Mouse (Mus musculus) Patski (cell line): ENCODE results near the gene Adgrb2. TPM values are rescaled to one million over a fixed set of nuclear protein-coding genes. Genes with fewer than 3 reads are reported as not detected.

Experiments
- ATAC-seq: fragments of 100-300 bp; one replicate; pipeline ENCODE4 v1.8.0; 2021
- CTCF ChIA-PET: fragments of 350-600 bp; sonication (Branson Sonifier 250); formaldehyde crosslinking; loops from one replicate; lab custom pipeline; 2022; ENCODE audit warnings: inconsistent platforms; lab: Charles Lee
- POLR2A ChIA-PET: fragments of 350-600 bp; sonication (Branson Sonifier 250); formaldehyde crosslinking; loops from one replicate; lab custom pipeline; 2022; ENCODE audit warnings: antibody characterized with exemption, inconsistent platforms; lab: Charles Lee
- DNase-seq: peaks from one replicate; pipeline ENCODE4 v3.0.0-alpha.2; 2011; ENCODE audit warnings: low read depth, low spot score
- H3K27me3 ChIP-seq: fragments of 371-371 bp; one replicate; pipeline ENCODE4 v1.5.1; 2021
- CTCF ChIP-seq: fragments of 100-300 bp; IDR thresholded peaks from one replicate; pipeline ENCODE4 v1.5.1; 2021
- in situ Hi-C: fragments of 300-500 bp; cut with MboI; formaldehyde crosslinking; loops from 3 replicates; pipeline ENCODE4 v1.11.1; 2018; ENCODE audit warnings: low pct_unique_long_range_greater_than_20kb, mixed read lengths
- polyA plus RNA-seq: library from polyadenylated mRNA; unstranded; gene quantifications from one replicate; pipeline ENCODE4 v1.2.3, GENCODE M21; 2021

Adgrb2 gene
- polyA plus RNA-seq, result 3.4 TPM

- POLR2A ChIA-PET, result no interaction called here
- TF ChIP-seq CTCF, result no peak
- in situ Hi-C loops, result no loop called here
- no peaks in the 10 kb centered on the region for H3K27me3 ChIP-seq
- no peak for ATAC-seq
- DNase-seq, result no peak
- CTCF ChIA-PET, result no interaction called here
Measured at GRCm38 (mm10) chr4:129984421-129985061, at the start of gene Adgrb2. TSS of gene Adgrb2 (plus strand) at chr4:129984870.

GRCm38 (mm10) chr4:129951359-129951821 is 33.3 kb upstream of the Adgrb2 start:
- CTCF ChIA-PET, result no interaction called here
- DNase-seq (no peak), ATAC-seq (no peak)
- H3K27me3 ChIP-seq, result no peaks in the 10 kb centered on the region
- POLR2A ChIA-PET, result no interaction called here
- in situ Hi-C loops, result no loop called here
- TF ChIP-seq CTCF, result no peak

- H3K27me3 ChIP-seq, result no peaks in the 10 kb centered on the region
- DNase-seq, result no peak
- ChIA-PET POLR2A (no interaction called here), CTCF (no interaction called here)
- TF ChIP-seq CTCF, result no peak
- no peak for ATAC-seq
- in situ Hi-C loops, result no loop called here
Measured at GRCm38 (mm10) chr4:129952241-129952810, 32.3 kb upstream of the Adgrb2 start.

- no peaks in the 10 kb centered on the region for H3K27me3 ChIP-seq
- in situ Hi-C loops, result no loop called here
- TF ChIP-seq CTCF, result no peak
- POLR2A ChIA-PET, result interaction anchor here (0.7 kb wide), 1 partner anchor 9 kb away, joined by 4 read pairs; no protein-coding TSS in a partner anchor
- CTCF ChIA-PET, result interaction anchor here (1.6 to 1.9 kb wide), 2 partner anchors 17 to 22 kb away, joined by 3 to 4 read pairs; no protein-coding TSS in a partner anchor
- ATAC-seq (no peak), DNase-seq (no peak)
Measured at GRCm38 (mm10) chr4:129954527-129954926, 30.1 kb upstream of the Adgrb2 start.

DNA sequence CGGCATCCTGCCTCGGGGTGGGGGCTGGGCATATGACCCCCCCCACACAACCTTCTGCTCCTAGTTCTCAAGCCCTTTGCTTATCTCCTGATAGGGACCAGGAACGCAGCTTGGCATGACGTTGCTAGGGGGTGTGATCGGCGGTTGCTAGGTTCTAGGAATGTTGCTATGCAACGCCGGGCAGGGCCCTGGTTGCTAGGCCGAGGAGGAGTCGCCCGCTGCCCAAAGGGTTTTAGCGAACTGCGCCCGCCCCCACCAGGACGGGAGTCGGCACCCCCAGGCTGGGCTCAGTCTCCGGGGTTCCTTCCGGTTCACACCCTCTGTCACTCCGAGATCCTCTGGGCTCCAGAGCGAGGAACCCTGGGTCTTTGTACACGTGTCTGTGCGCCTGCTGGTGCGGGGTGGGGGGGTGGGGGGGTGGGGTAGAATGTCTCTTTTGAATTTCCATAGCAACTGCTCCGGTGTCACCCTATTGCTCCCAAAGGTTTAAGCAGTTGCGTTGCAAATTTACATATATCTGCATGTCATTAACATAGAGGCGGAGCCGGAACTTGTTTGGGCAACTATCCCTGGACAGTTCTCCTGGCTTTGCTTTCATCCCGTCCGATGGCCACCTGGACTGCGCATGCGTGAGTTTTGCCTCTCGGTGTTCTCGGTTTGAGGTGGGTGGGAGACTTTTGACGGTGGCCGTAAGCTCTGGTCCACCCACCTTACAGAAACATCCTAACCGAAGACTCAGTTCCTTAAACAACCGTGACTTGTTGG is 24.3 kb upstream of the Adgrb2 start:
- TF ChIP-seq CTCF, result no peak
- in situ Hi-C loops, result loop anchor here (5.0 kb wide), 2 partner anchors 132 to 227 kb away; no protein-coding TSS in a partner anchor
- ChIA-PET CTCF (interaction anchor here (0.8 to 2.2 kb wide), 5 partner anchors 65 to 227 kb away, joined by 3 to 11 read pairs (median 4); no protein-coding TSS in a partner anchor), POLR2A (interaction anchor here (0.6 kb wide), 1 partner anchor 152 kb away, joined by 3 read pairs; no protein-coding TSS in a partner anchor)
- ATAC-seq (peak; percentile 57), DNase-seq (no peak)
- H3K27me3 ChIP-seq, result no peaks in the 10 kb centered on the region

DNA sequence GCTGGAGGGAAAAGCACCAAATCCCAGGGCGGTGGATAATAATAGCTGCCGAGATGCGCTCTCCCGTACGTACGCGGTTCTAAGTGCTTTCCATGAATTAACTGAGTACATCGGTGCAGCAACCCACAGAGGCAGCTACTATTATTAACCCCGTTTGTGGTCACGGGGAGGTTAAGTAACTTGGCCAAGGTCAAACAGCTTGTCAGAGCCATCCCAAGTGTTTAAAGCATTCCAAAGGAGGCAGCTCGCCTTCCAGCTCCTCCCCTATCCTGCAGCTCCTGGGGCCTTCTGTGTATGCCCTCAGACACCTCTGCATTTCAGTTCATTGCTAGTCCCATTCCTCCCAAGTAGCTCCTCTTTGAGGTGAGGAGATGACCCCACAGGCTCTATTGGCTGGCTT is 19.4 kb upstream of the Adgrb2 start:
- DNase-seq (no peak), ATAC-seq (no peak)
- ChIA-PET POLR2A (no interaction called here), CTCF (interaction anchor here (0.6 to 0.8 kb wide), 2 partner anchors 16 to 24 kb away, joined by 3 read pairs; no protein-coding TSS in a partner anchor)
- TF ChIP-seq CTCF, result no peak
- in situ Hi-C loops, result no loop called here
- no peaks in the 10 kb centered on the region for H3K27me3 ChIP-seq

- no peak for ATAC-seq
- H3K27me3 ChIP-seq, result no peaks in the 10 kb centered on the region
- DNase-seq, result no peak
- ChIA-PET POLR2A (no interaction called here), CTCF (no interaction called here)
- no peak for TF ChIP-seq CTCF
- in situ Hi-C loops, result no loop called here
Measured at GRCm38 (mm10) chr4:129966201-129966600, 18.5 kb upstream of the Adgrb2 start.

GRCm38 (mm10) chr4:129967024-129968014 is 17.4 kb upstream of the Adgrb2 start:
- ATAC-seq (no peak), DNase-seq (no peak)
- POLR2A ChIA-PET, result no interaction called here
- H3K27me3 ChIP-seq, result no peaks in the 10 kb centered on the region
- CTCF ChIA-PET, result no interaction called here
- TF ChIP-seq CTCF, result no peak
- in situ Hi-C loops, result no loop called here

DNA sequence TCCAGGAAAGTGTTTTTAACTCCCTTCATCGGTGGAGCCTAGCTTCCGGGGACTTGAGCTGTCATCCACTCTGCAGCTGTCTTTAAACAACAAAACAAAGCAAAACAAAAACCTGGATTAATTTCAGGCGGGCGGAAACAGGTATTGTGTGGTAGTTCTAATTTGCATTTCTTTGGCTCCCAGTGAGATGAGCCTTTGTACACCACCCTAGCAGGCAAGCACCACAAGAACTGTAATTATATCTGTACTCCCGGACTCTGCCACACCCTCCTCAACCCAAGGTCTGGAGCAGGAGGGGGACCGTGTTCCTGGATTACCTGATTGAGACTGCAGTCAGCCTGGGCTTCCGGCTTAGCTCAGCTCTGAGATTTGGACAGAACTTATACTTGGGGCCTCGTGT is 14.5 kb upstream of the Adgrb2 start:
- ATAC-seq, result no peak

DNA sequence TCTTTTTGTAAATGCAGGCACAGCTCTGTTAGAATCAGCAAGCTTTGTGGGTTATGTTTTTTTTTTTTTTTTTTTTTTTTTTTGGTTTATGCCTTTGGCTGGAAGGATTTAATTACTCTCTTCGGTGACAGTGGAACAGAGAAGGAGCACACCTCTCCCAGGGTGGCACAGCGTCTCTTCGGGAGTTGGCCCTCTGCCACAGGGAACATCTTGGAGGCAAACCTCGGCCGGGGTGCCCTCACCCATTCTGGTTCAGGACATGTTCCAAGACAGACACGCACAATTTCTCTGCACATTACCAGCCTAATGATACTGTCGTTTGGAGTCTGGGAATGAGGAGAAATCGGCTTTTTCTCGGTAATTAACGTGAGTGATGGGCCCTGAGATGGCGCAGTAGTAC is 13.8 kb upstream of the Adgrb2 start:
- H3K27me3 ChIP-seq, result no peaks in the 10 kb centered on the region
- no peak for TF ChIP-seq CTCF
- in situ Hi-C loops, result no loop called here
- ATAC-seq (no peak), DNase-seq (no peak)
- ChIA-PET CTCF (no interaction called here), POLR2A (no interaction called here)

More for the DNA sequence above, 14.5 kb upstream of the Adgrb2 start:
- ChIA-PET CTCF (no interaction called here), POLR2A (no interaction called here)
- DNase-seq, result no peak
- in situ Hi-C loops, result no loop called here
- H3K27me3 ChIP-seq, result no peaks in the 10 kb centered on the region
- TF ChIP-seq CTCF, result no peak
